Mouse (Mus musculus) adrenal gland, postnatal 4 days (tissue): Measurements from ENCODE around the gene Gpx4. TPM values are rescaled to one million over a fixed set of nuclear protein-coding genes. Genes with fewer than 3 reads are reported as not detected.
"Not testable (repeated sequence)": the region's sequence is repeated elsewhere in the genome, so short reads cannot be mapped to it uniquely, and the experiment has no call there.

Source experiments
- DNase-seq, 2 experiments: peaks; one replicate each; pipeline ENCODE4 v3.0.0; 2021 to 2022; ENCODE audit warnings: low spot score in 2 of 2, mixed read lengths in 2 of 2
- total RNA-seq, 2 experiments: library from RNA; stranded (reverse); gene quantifications; 2 replicates each; pipeline ENCODE4 v1.2.3; 2021

Gpx4 gene
- total RNA-seq, 2 experiments from 2014 or later, result 576 to 622 TPM

- no peak for DNase-seq
These were observed 1.9 kb downstream of the Gpx4 start for GRCm38 (mm10) chr10:80048834-80049233.

GRCm38 (mm10) chr10:80050244-80050643 lies 3.3 kb downstream of the Gpx4 start:
- DNase-seq, result no peak

GRCm38 (mm10) chr10:80050885-80051617 lies 4.1 kb downstream of the Gpx4 start:
- DNase-seq, result no peak

GRCm38 (mm10) chr10:80051618-80052373 lies 4.8 kb downstream of the Gpx4 start:
- no peak for DNase-seq

GRCm38 (mm10) chr10:80052374-80052764 lies 5.4 kb downstream of the Gpx4 start:
- DNase-seq, result no peak

GRCm38 (mm10) chr10:80053259-80053780 lies 6.4 kb downstream of the Gpx4 start:
- peak; percentile 96 to 99 for DNase-seq

- peak; percentile 48 to 62 for DNase-seq
These were observed 7.2 kb downstream of the Gpx4 start for GRCm38 (mm10) chr10:80053831-80054815.

GRCm38 (mm10) chr10:80054911-80055310 lies 7.9 kb downstream of the Gpx4 start:
- DNase-seq, result not testable (repeated sequence)

GRCm38 (mm10) chr10:80055364-80055763 lies 8.4 kb downstream of the Gpx4 start:
- DNase-seq, result no peak

GRCm38 (mm10) chr10:80055891-80056290 lies 8.9 kb downstream of the Gpx4 start:
- DNase-seq, result no peak

GRCm38 (mm10) chr10:80056506-80056905 lies 9.5 kb downstream of the Gpx4 start:
- no peak for DNase-seq

- no peak for DNase-seq
These were observed 10.2 kb downstream of the Gpx4 start for GRCm38 (mm10) chr10:80056976-80057682.

- no peak for DNase-seq
These were observed 10.8 kb downstream of the Gpx4 start for GRCm38 (mm10) chr10:80057683-80058326.

- DNase-seq, result no peak
These were observed 16.1 kb downstream of the Gpx4 start for GRCm38 (mm10) chr10:80063104-80063503.

GRCm38 (mm10) chr10:80063877-80064650 lies 17.1 kb downstream of the Gpx4 start:
- DNase-seq, result no peak

GRCm38 (mm10) chr10:80069251-80069650 lies 22.3 kb downstream of the Gpx4 start:
- DNase-seq, result no peak

- no peak for DNase-seq
These were observed 23.0 kb downstream of the Gpx4 start for GRCm38 (mm10) chr10:80069948-80070450.

GRCm38 (mm10) chr10:80070837-80071515 lies 24.0 kb downstream of the Gpx4 start:
- DNase-seq, result peak; percentile 64 to 85
